Mouse (Mus musculus): ENCODE results near the gene Egfl6. TPM values are rescaled to one million over a fixed set of nuclear protein-coding genes. Genes with fewer than 3 reads are reported as not detected.
"Not testable (repeated sequence)": the region's sequence is repeated elsewhere in the genome, so short reads cannot be mapped to it uniquely, and the experiment has no call there.

The Egfl6 gene
- polyA plus RNA-seq, 1 experiment from 2014 or later = 21.7 TPM

DNA sequence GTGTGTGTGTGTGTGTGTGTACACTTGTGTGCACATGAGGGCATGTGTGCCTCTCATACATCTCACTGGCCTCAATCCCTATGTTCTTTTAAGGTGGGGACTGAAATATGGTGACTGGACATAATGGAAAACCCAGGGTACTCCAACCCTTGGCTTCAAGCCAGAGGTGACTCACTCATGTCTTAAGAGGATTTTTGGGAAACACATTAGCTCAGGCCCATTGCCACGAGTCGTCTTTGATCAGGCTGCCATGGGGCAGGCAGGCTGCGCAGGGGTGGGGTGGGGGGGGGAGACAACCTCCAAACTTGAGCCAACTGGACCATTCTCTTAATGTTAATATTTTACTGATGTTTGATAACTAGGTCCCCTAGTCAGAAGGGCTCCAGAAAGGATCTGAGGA lies 26.2 kb downstream of the Egfl6 start:
- Histone ChIP-seq H3K27ac (no peak overlapping the region), H3K4me2 (replicated peaks) (no peak overlapping the region), H3K9ac (no peak overlapping the region), H3K9me3 (replicated peaks) (no peaks in the 10 kb centered on the region), H3K4me3 (no peak overlapping the region), H3K36me3 (no peaks in the 10 kb centered on the region), H3K27me3 (peaks cover 7% of the 10 kb centered on the region; the same call in 1 of the 2 replicates), H3K4me1 (no peaks in the 10 kb centered on the region)
- 78% methylated on average over 3 of the region's 3 CpGs for WGBS
- ATAC-seq (ENCODE audit: low FRiP score) = no peak

DNA sequence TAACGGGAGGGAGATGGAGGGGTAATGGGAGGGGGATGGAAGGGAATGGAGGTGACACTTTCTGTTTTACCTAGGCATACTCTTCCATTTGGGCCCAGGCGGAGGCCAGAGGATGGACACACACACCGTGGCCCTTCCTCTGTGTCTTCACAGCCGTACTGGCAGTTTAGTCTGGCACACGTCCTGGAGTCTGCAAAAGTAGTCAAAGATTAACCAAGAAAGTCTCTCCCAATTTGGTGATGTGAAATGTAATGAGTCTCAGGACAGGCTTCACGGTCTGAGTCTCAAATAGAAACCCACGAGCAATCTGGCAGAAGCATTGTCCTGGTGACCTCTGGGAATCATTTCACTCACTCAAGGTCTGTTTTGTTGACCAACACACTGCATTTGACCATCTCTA lies 33.2 kb downstream of the Egfl6 start:
- Histone ChIP-seq H3K4me3 (no peak overlapping the region), H3K9me3 (replicated peaks) (no peaks in the 10 kb centered on the region), H3K4me2 (replicated peaks) (no peak overlapping the region), H3K4me1 (no peaks in the 10 kb centered on the region), H3K27ac (no peak overlapping the region), H3K36me3 (no peaks in the 10 kb centered on the region), H3K27me3 (peaks cover 12% of the 10 kb centered on the region), H3K9ac (no peak overlapping the region)
- no peak for ATAC-seq (ENCODE audit: low FRiP score)
- WGBS = 84% methylated on average over 7 of the region's 7 CpGs

DNA sequence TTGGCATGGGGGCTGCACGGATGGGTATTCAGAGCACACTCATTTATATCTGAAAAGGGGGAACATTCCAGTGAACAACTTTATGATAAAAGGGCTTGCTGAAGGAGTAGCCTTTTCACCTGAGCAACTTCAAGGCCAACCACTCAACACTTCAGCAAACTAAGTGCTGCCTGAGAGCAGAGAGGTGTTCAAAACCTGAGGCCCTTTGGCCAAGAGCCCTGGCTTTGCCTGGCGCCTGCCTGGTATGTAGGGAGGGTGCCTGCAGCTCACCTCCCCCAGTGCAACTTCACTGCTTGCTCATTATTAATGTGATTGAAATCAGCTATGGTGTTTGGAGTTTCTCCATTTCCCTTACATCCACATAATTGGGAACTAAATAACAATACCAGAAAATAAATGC lies 39.0 kb downstream of the Egfl6 start:
- no peak overlapping the region for H3K4me3 ChIP-seq
- WGBS = 90% methylated on average over 2 of the region's 2 CpGs
- ATAC-seq (ENCODE audit: low FRiP score) = no peak

DNA sequence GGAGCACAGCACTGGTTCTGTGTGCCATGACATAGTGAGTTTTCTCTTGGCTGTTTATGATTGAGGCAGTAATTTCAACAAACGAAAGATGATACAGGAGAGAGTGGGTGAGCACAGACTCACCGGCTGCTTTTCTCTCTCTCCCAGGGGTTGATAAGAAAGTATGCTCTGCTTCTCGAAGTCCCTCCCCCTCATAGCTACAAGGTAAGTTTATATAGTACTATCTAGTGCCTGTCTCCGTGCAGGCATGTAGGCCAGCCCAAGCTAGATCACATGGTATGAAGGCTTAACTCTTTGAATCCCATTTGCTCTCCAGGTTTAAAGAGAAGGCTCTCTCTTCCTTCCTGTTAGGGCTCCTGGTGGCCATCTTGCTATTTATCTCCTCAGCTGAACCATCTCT lies 50.4 kb downstream of the Egfl6 start:
- no peak overlapping the region for H3K4me2 ChIP-seq (replicated peaks)
- no peak overlapping the region for H3K27ac ChIP-seq
- 70% methylated on average over 4 of the region's 4 CpGs for WGBS
- no peak overlapping the region for H3K9ac ChIP-seq
- H3K36me3 ChIP-seq = no peaks in the 10 kb centered on the region
- no peak overlapping the region for H3K4me3 ChIP-seq
- no peaks in the 10 kb centered on the region for H3K4me1 ChIP-seq
- no peak for ATAC-seq (ENCODE audit: low FRiP score)
- peaks cover 10% of the 10 kb centered on the region for H3K27me3 ChIP-seq
- no peaks in the 10 kb centered on the region for H3K9me3 ChIP-seq (replicated peaks)

More for the DNA sequence above, 39.0 kb downstream of the Egfl6 start:
- no peak overlapping the region for H3K9ac ChIP-seq
- peaks cover 11% of the 10 kb centered on the region for H3K27me3 ChIP-seq
- H3K4me1 ChIP-seq = no peaks in the 10 kb centered on the region
- H3K36me3 ChIP-seq = no peaks in the 10 kb centered on the region
- H3K9me3 ChIP-seq (replicated peaks) = no peaks in the 10 kb centered on the region
- no peak overlapping the region for H3K27ac ChIP-seq
- H3K4me2 ChIP-seq (replicated peaks) = no peak overlapping the region

DNA sequence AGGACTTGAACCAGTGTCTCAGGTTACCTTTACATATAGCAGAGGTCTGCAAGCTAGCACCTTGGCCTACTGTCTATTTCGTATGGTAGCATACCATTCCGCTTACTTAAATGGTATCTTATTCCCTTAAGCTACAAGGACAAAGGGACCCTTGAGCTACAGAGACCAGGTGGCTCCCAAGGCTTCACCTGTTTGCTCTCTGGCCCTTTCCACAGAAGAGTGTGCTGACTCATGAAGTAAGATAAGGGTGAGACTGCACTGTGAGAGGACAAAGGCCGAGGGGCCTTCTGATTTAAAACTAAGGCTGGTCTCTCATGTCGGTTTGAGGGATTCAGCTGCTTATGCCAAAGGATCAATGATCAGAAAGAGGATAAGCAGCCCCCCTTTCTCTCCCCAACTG lies 52.1 kb downstream of the Egfl6 start:
- Histone ChIP-seq H3K27me3 (peaks cover 4% of the 10 kb centered on the region; the same call in 1 of the 2 replicates), H3K27ac (no peak overlapping the region), H3K4me2 (replicated peaks) (no peak overlapping the region), H3K4me1 (no peaks in the 10 kb centered on the region), H3K4me3 (no peak overlapping the region), H3K9ac (no peak overlapping the region), H3K9me3 (replicated peaks) (no peaks in the 10 kb centered on the region), H3K36me3 (no peaks in the 10 kb centered on the region)
- 83% methylated on average over 4 of the region's 4 CpGs for WGBS
- no peak for ATAC-seq (ENCODE audit: low FRiP score)

DNA sequence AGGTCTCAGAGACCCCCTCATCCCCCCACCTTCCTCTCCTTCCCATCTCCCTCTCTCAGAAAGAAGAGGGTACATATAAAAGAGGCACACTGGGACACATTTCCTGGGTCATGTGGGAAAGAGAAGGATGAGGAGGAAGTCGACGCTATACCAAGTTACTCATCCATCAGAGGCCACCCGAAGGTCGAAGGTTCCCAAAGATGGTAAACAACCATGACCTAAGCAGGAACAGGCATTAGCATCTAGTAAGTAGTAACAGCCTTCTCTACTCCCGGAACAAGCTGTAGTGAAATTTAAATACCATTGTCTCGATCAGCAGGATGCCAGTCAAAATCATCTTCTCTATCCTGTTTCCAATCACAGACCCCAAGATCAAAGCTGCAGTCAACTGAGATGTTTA lies 53.8 kb downstream of the Egfl6 start:
- H3K27ac ChIP-seq = no peak overlapping the region
- 46% methylated on average over 6 of the region's 6 CpGs for WGBS
- peaks cover 3% of the 10 kb centered on the region; the same call in 1 of the 2 replicates for H3K27me3 ChIP-seq
- no peak overlapping the region for H3K9ac ChIP-seq
- H3K9me3 ChIP-seq (replicated peaks) = no peaks in the 10 kb centered on the region
- no peak for ATAC-seq (ENCODE audit: low FRiP score)
- no peak overlapping the region for H3K4me2 ChIP-seq (replicated peaks)
- no peaks in the 10 kb centered on the region for H3K36me3 ChIP-seq
- no peaks in the 10 kb centered on the region for H3K4me1 ChIP-seq
- no peak overlapping the region for H3K4me3 ChIP-seq

DNA sequence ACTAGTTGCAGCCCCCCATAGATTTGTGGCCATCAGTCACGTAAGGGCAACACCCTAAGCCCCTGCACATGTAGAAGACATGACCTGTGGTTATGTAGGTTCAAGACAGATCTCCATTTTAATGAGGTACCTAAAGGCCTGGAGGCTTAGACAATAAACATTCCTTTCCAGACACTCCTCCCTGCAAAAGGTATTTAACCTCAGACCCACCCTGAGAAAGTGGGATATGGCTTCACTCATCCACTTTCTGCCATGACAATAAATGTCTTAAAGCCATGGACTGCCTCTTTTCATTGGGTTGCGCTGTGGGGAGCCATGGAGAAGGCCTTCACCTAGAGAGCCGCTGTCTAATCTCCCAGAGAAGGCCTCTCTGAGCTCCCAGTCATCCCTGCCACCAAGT lies 57.4 kb downstream of the Egfl6 start:
- no peak overlapping the region for H3K9ac ChIP-seq
- H3K27ac ChIP-seq = no peak overlapping the region
- peaks cover 3% of the 10 kb centered on the region; the same call in 1 of the 2 replicates for H3K27me3 ChIP-seq
- no peaks in the 10 kb centered on the region for H3K4me1 ChIP-seq
- no peak overlapping the region for H3K4me3 ChIP-seq
- no peaks in the 10 kb centered on the region for H3K9me3 ChIP-seq (replicated peaks)
- 79% methylated on average over 3 of the region's 3 CpGs for WGBS
- no peaks in the 10 kb centered on the region for H3K36me3 ChIP-seq
- no peak for ATAC-seq (ENCODE audit: low FRiP score)
- H3K4me2 ChIP-seq (replicated peaks) = no peak overlapping the region

DNA sequence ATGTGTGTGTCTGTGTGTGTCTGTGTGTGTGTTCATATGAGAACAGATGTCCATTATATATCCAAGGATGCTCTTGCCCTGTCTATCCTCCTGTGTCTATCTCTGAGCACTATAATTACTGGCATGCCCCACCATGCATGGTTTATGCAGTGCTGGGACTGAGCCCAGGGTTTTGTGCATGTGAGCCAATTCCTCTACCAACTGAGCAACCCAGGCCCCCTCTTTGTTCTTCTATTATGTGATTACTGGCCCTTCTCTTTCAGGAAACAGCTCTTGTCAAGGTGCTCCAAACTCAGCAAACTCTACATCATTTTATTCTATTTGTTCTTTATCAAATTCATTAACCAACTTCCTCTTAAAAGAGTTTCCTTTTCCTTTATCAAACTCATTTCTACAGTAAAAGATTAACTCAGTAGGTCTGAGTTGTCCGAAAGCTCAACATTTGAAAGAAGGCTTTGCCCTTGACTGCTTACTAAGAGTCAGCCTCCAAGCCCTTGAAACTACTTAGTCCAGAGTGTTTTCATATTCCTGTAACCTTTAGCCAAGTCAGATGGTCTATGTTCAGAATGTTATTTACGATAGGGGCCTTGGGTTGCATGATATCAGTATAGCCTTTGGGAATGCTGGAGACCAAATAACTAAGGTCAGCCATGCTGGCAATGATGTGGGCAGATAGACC lies 59.7 kb downstream of the Egfl6 start:
- Histone ChIP-seq H3K4me3 (no peak overlapping the region), H3K27ac (no peak overlapping the region), H3K36me3 (no peaks in the 10 kb centered on the region), H3K9me3 (replicated peaks) (no peaks in the 10 kb centered on the region), H3K4me2 (replicated peaks) (no peak overlapping the region), H3K9ac (no peak overlapping the region), H3K4me1 (no peaks in the 10 kb centered on the region), H3K27me3 (peaks cover 3% of the 10 kb centered on the region; the same call in 1 of the 2 replicates)
- ATAC-seq (ENCODE audit: low FRiP score) = no peak
- WGBS = 97% methylated on average over 2 of the region's 2 CpGs

DNA sequence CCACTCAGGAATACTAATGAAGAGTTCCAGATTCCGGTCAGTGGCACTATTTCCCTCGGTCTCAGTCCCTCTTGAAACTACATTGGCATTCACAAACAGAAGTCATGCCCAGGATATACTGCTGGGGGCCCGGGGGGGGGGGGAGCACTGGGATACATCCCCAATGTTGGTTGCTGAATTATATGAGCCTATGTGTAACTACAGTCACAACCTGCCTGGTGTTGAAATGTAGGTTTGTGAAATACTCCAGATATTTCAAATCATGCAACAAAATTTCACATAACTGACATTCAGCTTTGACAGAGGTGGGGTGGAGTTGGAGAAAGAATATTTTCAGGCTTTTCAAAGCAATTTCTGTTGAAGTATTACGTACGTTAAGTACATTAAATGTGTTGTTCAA lies 64.7 kb downstream of the Egfl6 start:
- no peaks in the 10 kb centered on the region for H3K36me3 ChIP-seq
- 77% methylated on average over 5 of the region's 5 CpGs for WGBS
- no peak overlapping the region for H3K9ac ChIP-seq
- peaks cover 9% of the 10 kb centered on the region; the same call in 1 of the 2 replicates for H3K27me3 ChIP-seq
- H3K4me3 ChIP-seq = no peak overlapping the region
- H3K27ac ChIP-seq = no peak overlapping the region
- H3K4me1 ChIP-seq = no peaks in the 10 kb centered on the region
- H3K9me3 ChIP-seq (replicated peaks) = no peaks in the 10 kb centered on the region
- no peak overlapping the region for H3K4me2 ChIP-seq (replicated peaks)
- no peak for ATAC-seq (ENCODE audit: low FRiP score)

DNA sequence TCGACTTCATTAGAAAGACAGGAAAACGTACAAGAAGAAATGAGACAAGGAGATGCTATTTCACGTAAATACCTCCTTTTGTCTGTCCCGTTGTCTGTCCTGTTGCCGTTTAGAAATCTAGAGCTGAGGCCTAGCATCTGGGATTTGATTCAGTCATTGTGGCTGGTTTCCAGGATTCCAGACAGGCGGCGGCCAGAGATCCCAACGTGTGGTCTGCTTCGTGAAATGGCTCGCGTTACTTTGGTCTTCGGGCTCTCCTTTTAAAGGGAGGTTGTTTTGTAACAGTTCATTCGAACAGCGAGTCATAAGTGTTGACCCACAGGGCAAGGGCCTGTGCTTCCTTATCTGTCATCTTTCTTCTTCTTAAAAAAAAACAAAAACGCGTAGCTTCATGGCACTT lies 67.2 kb downstream of the Egfl6 start, which contains the start of gene Tceanc:
TSS of gene Tceanc (minus strand) at position 223 of the 400 bp plus-strand sequence.
- WGBS = 68% methylated on average over 16 of the region's 16 CpGs
- no peaks in the 10 kb centered on the region for H3K36me3 ChIP-seq
- H3K9ac ChIP-seq = no peak within 1 kb of the TSS
- H3K4me1 ChIP-seq = no peaks in the 10 kb centered on the region
- H3K4me3 ChIP-seq = no peak within 1 kb of the TSS
- H3K9me3 ChIP-seq (replicated peaks) = no peaks in the 10 kb centered on the region
- no peak within 1 kb of the TSS for H3K4me2 ChIP-seq (replicated peaks)
- H3K27me3 ChIP-seq = peaks cover 13% of the 10 kb centered on the region; the same call in 1 of the 2 replicates
- no peak within 1 kb of the TSS for H3K27ac ChIP-seq
- ATAC-seq (ENCODE audit: low FRiP score) = no peak

DNA sequence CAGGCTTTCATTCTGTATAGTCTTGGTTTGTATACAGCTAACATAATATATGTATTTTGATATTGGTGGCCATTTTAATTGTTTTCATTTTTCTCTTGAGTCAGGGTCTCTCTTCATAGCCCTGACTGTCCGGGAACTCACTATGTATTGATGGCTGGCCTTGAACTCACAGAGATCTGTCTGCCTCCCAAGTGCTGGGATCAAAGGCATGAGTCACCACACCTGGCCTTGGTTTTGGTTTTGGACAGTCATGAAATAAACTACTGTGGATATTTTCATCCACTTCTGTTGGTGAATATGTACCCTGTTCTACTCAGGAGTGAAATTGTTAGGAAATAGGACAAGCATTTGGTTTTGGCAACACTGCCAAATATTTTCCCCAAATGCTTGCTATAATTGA lies 68.9 kb downstream of the Egfl6 start:
- WGBS = 78% methylated on average over 1 of the region's 1 CpGs
- Histone ChIP-seq H3K4me1 (no peaks in the 10 kb centered on the region), H3K27me3 (peaks cover 13% of the 10 kb centered on the region; the same call in 1 of the 2 replicates), H3K36me3 (no peaks in the 10 kb centered on the region), H3K27ac (no peak overlapping the region), H3K4me3 (no peak overlapping the region), H3K9me3 (replicated peaks) (no peaks in the 10 kb centered on the region), H3K9ac (no peak overlapping the region), H3K4me2 (replicated peaks) (no peak overlapping the region)
- ATAC-seq (ENCODE audit: low FRiP score) = no peak

DNA sequence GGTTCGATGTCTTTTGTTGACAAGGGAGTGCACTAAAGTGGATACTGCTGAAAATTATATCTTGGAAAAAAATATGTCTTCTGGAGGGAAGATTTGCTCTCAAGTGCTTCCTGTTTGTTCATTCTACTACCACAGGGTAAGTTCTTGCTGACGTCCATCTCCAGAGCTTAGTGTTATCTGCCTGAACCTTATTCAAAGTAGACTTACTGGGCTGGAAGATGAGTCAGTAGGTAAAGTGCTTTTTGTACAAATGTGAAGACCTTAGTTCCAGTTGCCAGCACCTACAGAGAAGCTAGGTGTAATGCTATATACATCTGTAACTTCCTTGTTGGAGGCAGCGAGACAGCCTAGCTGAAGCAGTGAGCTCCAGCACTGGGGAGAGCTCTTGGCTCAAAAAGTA lies 69.6 kb downstream of the Egfl6 start:
- H3K27me3 ChIP-seq = peaks cover 13% of the 10 kb centered on the region; the same call in 1 of the 2 replicates
- no peaks in the 10 kb centered on the region for H3K4me1 ChIP-seq

DNA sequence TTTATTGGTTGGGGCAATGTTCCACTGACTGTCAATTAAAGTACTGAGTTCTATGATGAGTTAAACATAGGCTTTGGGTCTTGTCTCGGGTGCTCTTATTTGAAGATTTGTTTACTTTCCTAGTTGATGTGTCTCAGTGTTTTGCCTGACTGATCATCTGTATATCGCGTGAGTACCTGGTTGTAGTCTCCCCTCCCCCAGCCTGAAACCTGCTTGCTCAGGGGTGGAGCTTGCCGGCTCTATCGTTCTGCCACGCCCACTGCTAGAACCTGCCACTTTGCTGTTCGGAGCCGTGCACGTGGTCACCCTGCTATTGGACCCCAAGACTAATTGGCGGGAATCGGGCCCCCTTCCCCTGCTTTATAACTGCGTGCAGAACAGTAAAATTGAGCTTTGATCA lies 71.5 kb downstream of the Egfl6 start:
- H3K4me1 ChIP-seq; ATAC-seq (ENCODE audit: low FRiP score); H3K4me3 ChIP-seq; H3K9me3 ChIP-seq (replicated peaks); H3K36me3 ChIP-seq; H3K27ac ChIP-seq; H3K9ac ChIP-seq: not testable (repeated sequence)
- peaks cover 13% of the 10 kb centered on the region for H3K27me3 ChIP-seq
- H3K4me2 ChIP-seq (replicated peaks) = peak overlapping the region; percentile 25; the same call in 1 of the 2 replicates
- 32% methylated on average over 12 of the region's 12 CpGs for WGBS

More for the DNA sequence above, 69.6 kb downstream of the Egfl6 start:
- WGBS = 93% methylated on average over 3 of the region's 3 CpGs
- Histone ChIP-seq H3K9me3 (replicated peaks) (no peaks in the 10 kb centered on the region), H3K9ac (no peak overlapping the region), H3K4me3 (no peak overlapping the region), H3K27ac (no peak overlapping the region), H3K4me2 (replicated peaks) (no peak overlapping the region), H3K36me3 (no peaks in the 10 kb centered on the region)
- ATAC-seq (ENCODE audit: low FRiP score) = no peak

Data from hindbrain, embryonic 12.5 days (tissue).